Mouse (Mus musculus) A20 (cell line): Measurements from ENCODE around the gene Sh2d3c.
A peak's percentile ranks its signal among the peaks of the same experiment; 100 is the strongest.

Experiments
- DNase-seq: peaks from one replicate; pipeline ENCODE4 v3.0.0-alpha.2; 2011; ENCODE audit warnings: low read depth, low spot score

Gene Sh2d3c

GRCm38 (mm10) chr2:32724832-32725790 is 4.3 kb downstream of the Sh2d3c start:
- no peak for DNase-seq

GRCm38 (mm10) chr2:32727435-32727834 is 6.6 kb downstream of the Sh2d3c start:
- peak; percentile 93 for DNase-seq

GRCm38 (mm10) chr2:32728463-32728862 is 7.6 kb downstream of the Sh2d3c start:
- DNase-seq: no peak

GRCm38 (mm10) chr2:32729547-32729946 is 8.7 kb downstream of the Sh2d3c start:
- no peak for DNase-seq

- DNase-seq: no peak
These were observed 10.0 kb downstream of the Sh2d3c start for GRCm38 (mm10) chr2:32730854-32731253.

GRCm38 (mm10) chr2:32731911-32732310 is 11.1 kb downstream of the Sh2d3c start:
- DNase-seq: no peak

- no peak for DNase-seq
These were observed 11.8 kb downstream of the Sh2d3c start for GRCm38 (mm10) chr2:32732695-32733094.

- DNase-seq: no peak
These were observed 13.6 kb downstream of the Sh2d3c start for GRCm38 (mm10) chr2:32734480-32734879.

- no peak for DNase-seq
These were observed 14.1 kb downstream of the Sh2d3c start for GRCm38 (mm10) chr2:32734933-32735332.

GRCm38 (mm10) chr2:32736306-32736829 is 15.5 kb downstream of the Sh2d3c start:
- no peak for DNase-seq

- no peak for DNase-seq
These were observed 16.2 kb downstream of the Sh2d3c start for GRCm38 (mm10) chr2:32737008-32737407.

GRCm38 (mm10) chr2:32739311-32739710 is 18.5 kb downstream of the Sh2d3c start:
- no peak for DNase-seq

GRCm38 (mm10) chr2:32740916-32741272 is 20.0 kb downstream of the Sh2d3c start, which contains the start of gene 6330409D20Rik:
TSS of gene 6330409D20Rik (minus strand) at chr2:32741016.
- DNase-seq: no peak

GRCm38 (mm10) chr2:32741273-32742172 is 20.7 kb downstream of the Sh2d3c start:
- DNase-seq: no peak

- DNase-seq: no peak
These were observed 21.3 kb downstream of the Sh2d3c start for GRCm38 (mm10) chr2:32742173-32742531.

- DNase-seq: no peak
These were observed 23.6 kb downstream of the Sh2d3c start for GRCm38 (mm10) chr2:32744272-32744982.

- no peak for DNase-seq
These were observed 28.2 kb downstream of the Sh2d3c start for GRCm38 (mm10) chr2:32749082-32749481.

- peak; percentile 34 for DNase-seq
These were observed 29.3 kb downstream of the Sh2d3c start for GRCm38 (mm10) chr2:32750199-32750598.

- no peak for DNase-seq
These were observed 30.2 kb downstream of the Sh2d3c start for GRCm38 (mm10) chr2:32750887-32751664.

- DNase-seq: no peak
These were observed 30.8 kb downstream of the Sh2d3c start for GRCm38 (mm10) chr2:32751665-32752033.

GRCm38 (mm10) chr2:32752181-32752580 is 31.3 kb downstream of the Sh2d3c start:
- no peak for DNase-seq
